Mouse (Mus musculus): ENCODE data around the gene Ccar1.
"Not testable (repeated sequence)": the region's sequence is repeated elsewhere in the genome, so short reads cannot be mapped to it uniquely, and the experiment has no call there.

Ccar1 gene

GRCm38 (mm10) chr10:62792177-62793090 is at the start of gene Ccar1:
Gene Ccar1 (minus strand): TSS chr10:62792286.
- peak; percentile 99 for DNase-seq (ENCODE audit: low read depth, low spot score)

GRCm38 (mm10) chr10:62840687-62841086 is 48.6 kb upstream of the Ccar1 start:
- no peak for DNase-seq (ENCODE audit: low read depth, low spot score)

DNA sequence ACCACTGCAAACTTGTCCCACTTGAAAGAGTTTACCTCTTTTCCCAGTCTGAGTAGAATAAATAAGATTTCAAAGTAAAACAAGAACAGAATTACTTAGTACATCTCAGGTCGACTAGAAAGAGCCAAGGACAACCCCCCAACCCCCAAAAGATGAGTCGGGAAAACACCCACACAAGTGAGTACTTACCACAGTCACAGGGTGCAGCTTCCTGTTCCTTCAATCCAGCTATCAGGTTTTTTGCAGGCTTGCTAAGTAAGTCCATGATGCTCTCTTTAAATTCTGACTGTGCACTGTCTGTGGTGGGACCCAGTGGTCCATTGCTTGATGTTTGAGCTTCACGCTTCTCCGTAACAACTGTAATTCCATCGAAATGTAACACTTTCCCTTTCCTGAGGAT is 45.9 kb upstream of the Ccar1 start:
- DNase-seq (ENCODE audit: low read depth, low spot score) = no peak

GRCm38 (mm10) chr10:62832783-62833182 is 40.7 kb upstream of the Ccar1 start:
- no peak for DNase-seq (ENCODE audit: low read depth, low spot score)

DNA sequence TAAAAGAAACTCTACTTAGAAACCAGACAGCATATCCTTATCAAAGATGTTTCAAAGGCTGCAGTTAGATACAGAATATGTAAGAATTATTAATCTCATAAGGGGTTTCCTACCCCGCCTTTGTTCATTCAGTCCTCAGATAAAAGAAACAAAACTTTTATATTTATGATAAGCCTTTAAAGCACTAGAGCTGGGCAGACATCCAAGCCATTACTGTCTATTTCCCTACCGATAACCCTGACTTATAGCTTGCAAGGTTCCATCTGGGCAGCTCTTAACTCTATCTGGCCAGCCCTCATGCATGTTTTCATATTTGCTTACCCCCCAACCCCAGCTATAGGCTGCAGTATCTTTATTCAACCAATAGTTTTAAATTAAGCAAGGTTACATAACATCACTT is 39.5 kb upstream of the Ccar1 start:
- DNase-seq (ENCODE audit: low read depth, low spot score) = no peak

DNA sequence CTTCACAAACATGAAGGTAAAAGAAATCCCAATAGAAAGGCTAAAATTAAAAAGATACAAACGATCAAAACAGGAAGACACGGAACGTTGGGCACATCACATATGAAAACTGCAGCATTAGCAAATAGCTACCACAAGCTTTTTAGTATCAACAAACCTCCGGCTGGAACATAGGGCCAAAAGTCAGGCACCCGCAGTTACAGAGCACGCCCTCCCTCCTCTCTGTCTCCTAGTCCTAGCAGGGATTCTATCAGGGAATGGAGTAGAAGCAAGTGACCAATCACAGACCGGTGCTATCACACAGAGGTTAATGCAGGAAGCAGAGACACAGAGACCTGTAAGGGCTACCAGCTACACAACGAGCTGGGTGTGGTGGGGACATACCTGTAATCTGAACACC is 32.4 kb upstream of the Ccar1 start:
- no peak for DNase-seq (ENCODE audit: low read depth, low spot score)

DNA sequence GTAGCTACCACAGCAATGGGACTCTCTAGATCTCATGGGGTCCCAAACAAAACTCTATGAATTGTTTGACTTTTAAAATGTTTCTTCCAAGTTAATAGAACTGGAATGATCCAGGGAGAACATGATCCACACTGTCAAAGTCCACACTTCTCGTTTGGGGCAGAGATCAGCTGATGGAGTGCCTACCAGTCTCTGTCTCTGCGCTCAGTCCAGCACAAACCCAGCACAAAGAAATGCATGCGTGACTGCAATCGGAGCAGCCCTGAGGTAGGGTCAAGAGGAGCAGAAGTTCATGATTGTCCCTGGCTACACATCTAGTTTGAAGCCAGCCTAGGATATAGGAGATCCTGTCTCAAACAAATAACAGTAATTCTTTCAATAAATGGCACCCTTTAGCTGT is 31.3 kb upstream of the Ccar1 start:
- no peak for DNase-seq (ENCODE audit: low read depth, low spot score)

- DNase-seq (ENCODE audit: low read depth, low spot score) = no peak
Observed at GRCm38 (mm10) chr10:62810010-62810409, 17.9 kb upstream of the Ccar1 start.

GRCm38 (mm10) chr10:62808766-62809165 is 16.7 kb upstream of the Ccar1 start:
- no peak for DNase-seq (ENCODE audit: low read depth, low spot score)

- DNase-seq (ENCODE audit: low read depth, low spot score) = no peak
Observed at GRCm38 (mm10) chr10:62808316-62808715, 16.2 kb upstream of the Ccar1 start.

DNA sequence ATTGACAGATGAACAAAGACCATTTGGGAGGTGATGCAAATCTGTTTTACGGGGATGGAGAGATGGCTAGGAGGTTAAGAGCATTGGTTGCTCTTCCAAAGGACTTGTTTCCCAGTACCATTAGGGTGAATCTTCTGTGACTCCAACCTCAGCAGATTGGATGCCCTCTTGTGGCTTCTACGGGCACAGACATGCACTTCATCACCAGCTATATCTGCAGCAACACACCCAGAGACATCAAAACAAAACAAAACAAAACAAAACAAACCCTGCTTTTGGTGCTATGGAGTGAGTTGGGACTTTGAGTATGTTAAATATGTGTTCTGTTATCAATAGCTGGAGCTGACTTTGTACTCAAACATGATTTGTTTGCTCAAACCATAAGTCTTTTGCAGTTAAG is 12.0 kb upstream of the Ccar1 start:
- DNase-seq (ENCODE audit: low read depth, low spot score) = no peak

DNA sequence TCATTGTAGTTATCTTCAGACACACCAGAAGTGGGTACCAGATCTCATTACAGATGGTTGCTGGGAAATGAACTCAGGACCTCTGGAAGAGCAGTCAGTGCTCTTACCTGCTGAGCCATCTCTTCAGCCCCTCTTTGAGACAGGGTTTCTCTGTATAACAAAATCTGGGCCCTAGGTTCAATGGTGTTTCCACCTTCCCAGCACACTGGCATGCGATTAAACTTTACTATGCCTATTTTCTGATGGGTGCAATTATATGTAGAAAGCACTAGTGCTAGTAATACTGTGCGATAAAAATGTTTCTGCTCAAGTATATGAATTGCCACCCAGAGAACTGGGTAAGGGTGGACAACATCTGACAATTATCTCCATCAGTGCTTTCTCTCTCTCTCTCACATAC is 11.2 kb upstream of the Ccar1 start:
- no peak for DNase-seq (ENCODE audit: low read depth, low spot score)

GRCm38 (mm10) chr10:62794221-62794620 is 2.1 kb upstream of the Ccar1 start:
- no peak for DNase-seq (ENCODE audit: low read depth, low spot score)

DNA sequence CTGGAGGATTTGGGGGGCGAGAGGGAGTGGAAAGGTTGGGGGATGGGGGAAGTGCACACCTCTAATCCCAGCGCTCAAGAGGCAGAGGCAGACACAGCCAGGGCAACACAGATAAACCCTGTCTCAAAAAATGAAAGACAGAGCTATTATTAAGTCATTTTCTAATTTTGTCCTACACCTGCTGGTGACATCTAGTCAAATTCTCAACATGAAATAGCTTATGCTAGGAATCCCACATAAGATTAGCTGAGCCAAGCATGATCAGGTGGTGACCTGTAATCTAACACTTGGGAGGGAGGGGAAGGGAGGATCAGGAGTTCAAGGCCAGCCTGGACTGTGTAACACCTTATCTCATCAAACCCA is 986 bp upstream of the Ccar1 start:
- peak; percentile 75 for DNase-seq (ENCODE audit: low read depth, low spot score)

- DNase-seq (ENCODE audit: low read depth, low spot score) = peak; percentile 7
Observed at GRCm38 (mm10) chr10:62791251-62792176, 572 bp downstream of the Ccar1 start.

DNA sequence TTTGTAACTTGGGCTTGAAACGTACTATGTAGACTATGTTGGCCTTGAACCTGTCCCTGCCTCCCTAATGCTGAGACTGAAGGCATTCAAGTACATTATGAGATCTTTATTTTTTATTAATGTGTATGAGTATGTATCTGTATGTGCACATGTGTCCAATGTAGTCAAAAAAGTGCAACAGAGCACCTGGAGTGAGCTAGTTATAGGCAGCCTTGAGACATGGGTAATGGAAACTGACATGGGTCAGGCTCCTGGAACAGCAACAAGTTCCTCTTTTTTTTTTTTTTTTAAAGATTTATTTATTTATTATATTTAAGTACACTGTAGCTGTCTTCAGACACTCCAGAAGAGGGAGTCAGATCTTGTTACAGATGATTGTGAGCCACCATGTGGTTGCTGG is 10.3 kb downstream of the Ccar1 start:
- DNase-seq (ENCODE audit: low read depth, low spot score) = not testable (repeated sequence)

- no peak for DNase-seq (ENCODE audit: low read depth, low spot score)
Observed at GRCm38 (mm10) chr10:62750781-62751180, 41.3 kb downstream of the Ccar1 start.

DNA sequence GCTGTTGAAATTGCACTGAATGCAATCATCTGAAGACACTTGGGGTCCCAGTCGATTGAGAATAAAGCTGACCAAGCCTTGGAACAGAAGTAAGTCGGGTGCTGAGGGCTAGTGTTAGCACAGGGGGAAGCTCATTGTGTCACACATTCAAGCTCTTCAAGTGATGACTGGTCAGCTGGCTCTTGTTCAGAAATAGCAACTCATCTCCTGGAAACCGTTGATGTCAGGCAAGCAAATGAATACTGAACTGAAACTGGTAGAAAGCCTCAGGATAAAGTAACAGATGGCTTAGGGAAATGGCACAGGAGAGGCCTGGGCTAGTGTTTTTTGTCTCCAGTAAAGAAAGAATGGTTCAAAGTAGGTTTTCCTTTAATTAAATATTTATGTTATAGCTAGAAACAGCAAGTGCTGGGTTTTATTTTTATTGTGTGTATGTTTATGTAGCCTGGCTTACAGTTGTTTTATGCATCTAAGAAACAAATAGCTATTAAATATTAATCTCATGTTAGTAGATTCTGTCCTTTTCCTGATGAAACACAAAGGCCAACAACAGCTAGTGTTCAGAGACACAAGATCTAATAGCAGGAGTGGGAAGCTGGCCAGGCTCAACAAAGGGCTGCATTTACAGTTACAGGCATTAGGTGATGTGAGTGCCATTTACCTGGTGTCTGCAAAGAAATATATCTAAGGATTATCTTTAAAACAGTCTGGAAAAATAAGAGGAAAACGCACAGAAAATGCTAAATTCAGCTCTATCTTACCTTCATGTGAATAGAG is 51.9 kb downstream of the Ccar1 start:
- DNase-seq (ENCODE audit: low read depth, low spot score) = peak; percentile 8

GRCm38 (mm10) chr10:62736965-62737688 is 55.0 kb downstream of the Ccar1 start:
- DNase-seq (ENCODE audit: low read depth, low spot score) = no peak

DNA sequence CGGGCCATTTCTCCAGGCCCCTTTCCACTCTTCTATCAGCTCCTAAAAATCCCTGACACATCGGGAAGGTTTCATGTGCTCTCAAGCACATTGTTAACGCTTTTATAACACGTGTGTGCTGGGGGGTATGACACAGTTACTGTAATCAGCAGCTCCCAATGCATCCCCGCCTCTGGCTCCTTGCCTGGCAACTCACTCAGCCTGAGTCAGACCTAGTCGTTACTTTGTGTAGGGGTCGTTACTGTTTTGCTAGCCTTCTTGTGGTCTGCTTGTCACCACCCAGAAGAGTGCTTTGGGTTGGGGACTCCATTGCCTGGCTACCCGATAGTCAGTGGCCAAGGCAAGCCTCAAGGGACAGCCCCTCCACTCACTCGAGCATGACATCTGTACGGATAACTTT is 61.3 kb downstream of the Ccar1 start:
- DNase-seq (ENCODE audit: low read depth, low spot score) = no peak
